Mouse (Mus musculus) kidney, adult 2 months (tissue): ENCODE measurements around the gene Psmd9.

Source experiments
- CTCF ChIP-seq: fragments of 200-500 bp; conservative IDR thresholded peaks from 2 replicates; pipeline ENCODE4 v1.5.1; 2011; ENCODE audit warnings: low read depth, mild to moderate bottlenecking, control low read depth, low read length, moderate library complexity, mixed read lengths; ENCODE audit not compliant: insufficient read depth, insufficient read length
- POLR2A ChIP-seq: fragments of 200-500 bp; IDR thresholded peaks from one replicate; pipeline ENCODE4 v1.6.1; 2011; ENCODE audit warnings: low read depth, low read length, control low read depth

- TF ChIP-seq POLR2A, result no peak
- TF ChIP-seq CTCF, result no peak
Measured at GRCm38 (mm10) chr5:123251390-123251789, 82.2 kb downstream of the Psmd9 start.
